Mouse (Mus musculus): ENCODE measurements at regions not wholly inside any gene's neighbourhood (a gene's known extent, or its start where the extent isn't known, plus 50 kb on each side); places are given as distances from the start of the nearest gene placed in this dataset.
"Not testable (repeated sequence)": the region's sequence is repeated elsewhere in the genome, so short reads cannot be mapped to it uniquely, and the experiment has no call there.

- TF ChIP-seq CTCF (IDR thresholded peaks at IDR 0.05; ENCODE audit: control insufficient read depth, insufficient read depth, low read length) (no peak), POLR2A (IDR thresholded peaks at IDR 0.05; ENCODE audit: borderline replicate concordance, control insufficient read depth, low read depth, low read length) (no peak)
- no peak overlapping the region for H3K27ac ChIP-seq (ENCODE audit: control insufficient read depth, insufficient read depth, low read depth, low read length, poor library complexity)
- no peaks in the 10 kb centered on the region for H3K4me1 ChIP-seq (ENCODE audit: control insufficient read depth, insufficient read depth, low read length)
- WGBS, result 50% methylated on average over 4 of the region's 4 CpGs
- H3K4me3 ChIP-seq (replicated peaks; ENCODE audit: control insufficient read depth, low read depth, low read length), result no peak overlapping the region
Observed at GRCm38 (mm10) chr15:5920058-5920457, 379.5 kb upstream of the Dab2 start.

- 50% methylated on average over 3 of the region's 3 CpGs for WGBS
- H3K4me1 ChIP-seq (ENCODE audit: control insufficient read depth, insufficient read depth, low read length), result no peaks in the 10 kb centered on the region
- TF ChIP-seq CTCF (IDR thresholded peaks at IDR 0.05; ENCODE audit: control insufficient read depth, insufficient read depth, low read length) (no peak), POLR2A (IDR thresholded peaks at IDR 0.05; ENCODE audit: borderline replicate concordance, control insufficient read depth, low read depth, low read length) (no peak)
- H3K4me3 ChIP-seq (replicated peaks; ENCODE audit: control insufficient read depth, low read depth, low read length), result no peak overlapping the region
- H3K27ac ChIP-seq (ENCODE audit: control insufficient read depth, insufficient read depth, low read depth, low read length, poor library complexity), result no peak overlapping the region
Observed at GRCm38 (mm10) chr15:5927768-5928167, 371.8 kb upstream of the Dab2 start.

- Histone ChIP-seq H3K4me1 (ENCODE audit: control insufficient read depth, insufficient read depth, low read length) (no peaks in the 10 kb centered on the region), H3K27ac (ENCODE audit: control insufficient read depth, insufficient read depth, low read depth, low read length, poor library complexity) (no peak overlapping the region), H3K4me3 (replicated peaks; ENCODE audit: control insufficient read depth, low read depth, low read length) (no peak overlapping the region)
- TF ChIP-seq POLR2A (IDR thresholded peaks at IDR 0.05; ENCODE audit: borderline replicate concordance, control insufficient read depth, low read depth, low read length) (no peak), CTCF (IDR thresholded peaks at IDR 0.05; ENCODE audit: control insufficient read depth, insufficient read depth, low read length) (no peak)
- WGBS, result 82% methylated on average over 3 of the region's 3 CpGs
Observed at GRCm38 (mm10) chr15:5933586-5933985, 366.0 kb upstream of the Dab2 start.

GRCm38 (mm10) chr15:5940945-5941344, 358.6 kb upstream of the Dab2 start:
- Histone ChIP-seq H3K4me3 (replicated peaks; ENCODE audit: control insufficient read depth, low read depth, low read length) (no peak overlapping the region), H3K27ac (ENCODE audit: control insufficient read depth, insufficient read depth, low read depth, low read length, poor library complexity) (no peak overlapping the region), H3K4me1 (ENCODE audit: control insufficient read depth, insufficient read depth, low read length) (no peaks in the 10 kb centered on the region)
- WGBS, result 71% methylated on average over 2 of the region's 2 CpGs
- no peak for TF ChIP-seq CTCF (IDR thresholded peaks at IDR 0.05; ENCODE audit: control insufficient read depth, insufficient read depth, low read length)
- no peak for TF ChIP-seq POLR2A (IDR thresholded peaks at IDR 0.05; ENCODE audit: borderline replicate concordance, control insufficient read depth, low read depth, low read length)

- no peak for TF ChIP-seq POLR2A (IDR thresholded peaks at IDR 0.05; ENCODE audit: borderline replicate concordance, control insufficient read depth, low read depth, low read length)
- no peak for TF ChIP-seq CTCF (IDR thresholded peaks at IDR 0.05; ENCODE audit: control insufficient read depth, insufficient read depth, low read length)
- Histone ChIP-seq H3K4me1 (ENCODE audit: control insufficient read depth, insufficient read depth, low read length) (no peaks in the 10 kb centered on the region; the same call in 1 of the 2 replicates), H3K4me3 (replicated peaks; ENCODE audit: control insufficient read depth, low read depth, low read length) (no peak overlapping the region), H3K27ac (ENCODE audit: control insufficient read depth, insufficient read depth, low read depth, low read length, poor library complexity) (no peak overlapping the region)
- 86% methylated on average over 6 of the region's 6 CpGs for WGBS
Observed at GRCm38 (mm10) chr15:5946650-5947049, 352.9 kb upstream of the Dab2 start.

- no peak overlapping the region for H3K27ac ChIP-seq (ENCODE audit: control insufficient read depth, insufficient read depth, low read depth, low read length, poor library complexity)
- 25% methylated on average over 3 of the region's 3 CpGs for WGBS
- H3K4me1 ChIP-seq (ENCODE audit: control insufficient read depth, insufficient read depth, low read length), result no peaks in the 10 kb centered on the region; the same call in 1 of the 2 replicates
- TF ChIP-seq CTCF (IDR thresholded peaks at IDR 0.05; ENCODE audit: control insufficient read depth, insufficient read depth, low read length), result no peak
- TF ChIP-seq POLR2A (IDR thresholded peaks at IDR 0.05; ENCODE audit: borderline replicate concordance, control insufficient read depth, low read depth, low read length), result no peak
- no peak overlapping the region for H3K4me3 ChIP-seq (replicated peaks; ENCODE audit: control insufficient read depth, low read depth, low read length)
Observed at GRCm38 (mm10) chr15:5950919-5951318, 348.7 kb upstream of the Dab2 start.

- H3K4me1 ChIP-seq (ENCODE audit: control insufficient read depth, insufficient read depth, low read length); H3K4me3 ChIP-seq (replicated peaks; ENCODE audit: control insufficient read depth, low read depth, low read length); H3K27ac ChIP-seq (ENCODE audit: control insufficient read depth, insufficient read depth, low read depth, low read length, poor library complexity): not testable (repeated sequence)
- WGBS, result 79% methylated on average over 2 of the region's 2 CpGs
Observed at GRCm38 (mm10) chr15:5951661-5952060, 347.9 kb upstream of the Dab2 start.

- Histone ChIP-seq H3K4me3 (replicated peaks; ENCODE audit: control insufficient read depth, low read depth, low read length) (no peak overlapping the region), H3K27ac (ENCODE audit: control insufficient read depth, insufficient read depth, low read depth, low read length, poor library complexity) (no peak overlapping the region), H3K4me1 (ENCODE audit: control insufficient read depth, insufficient read depth, low read length) (no peaks in the 10 kb centered on the region; the same call in 1 of the 2 replicates)
- TF ChIP-seq CTCF (IDR thresholded peaks at IDR 0.05; ENCODE audit: control insufficient read depth, insufficient read depth, low read length) (no peak), POLR2A (IDR thresholded peaks at IDR 0.05; ENCODE audit: borderline replicate concordance, control insufficient read depth, low read depth, low read length) (no peak)
Observed at GRCm38 (mm10) chr15:5953106-5953505, 346.5 kb upstream of the Dab2 start.

GRCm38 (mm10) chr15:5991351-5992065, 308.1 kb upstream of the Dab2 start:
- no peak overlapping the region for H3K27ac ChIP-seq (ENCODE audit: control insufficient read depth, insufficient read depth, low read depth, low read length, poor library complexity)
- TF ChIP-seq CTCF (IDR thresholded peaks at IDR 0.05; ENCODE audit: control insufficient read depth, insufficient read depth, low read length), result no peak
- no peak for TF ChIP-seq POLR2A (IDR thresholded peaks at IDR 0.05; ENCODE audit: borderline replicate concordance, control insufficient read depth, low read depth, low read length)
- 80% methylated on average over 5 of the region's 5 CpGs for WGBS
- no peaks in the 10 kb centered on the region for H3K4me1 ChIP-seq (ENCODE audit: control insufficient read depth, insufficient read depth, low read length)
- no peak overlapping the region for H3K4me3 ChIP-seq (replicated peaks; ENCODE audit: control insufficient read depth, low read depth, low read length)

GRCm38 (mm10) chr15:5992146-5992545, 307.4 kb upstream of the Dab2 start:
- H3K27ac ChIP-seq (ENCODE audit: control insufficient read depth, insufficient read depth, low read depth, low read length, poor library complexity); H3K4me1 ChIP-seq (ENCODE audit: control insufficient read depth, insufficient read depth, low read length); H3K4me3 ChIP-seq (replicated peaks; ENCODE audit: control insufficient read depth, low read depth, low read length): not testable (repeated sequence)
- WGBS, result 85% methylated on average over 1 of the region's 1 CpGs

All from bone marrow, adult 2 months (tissue).